Mouse (Mus musculus): ENCODE data around the gene Gabrp.
A peak's percentile ranks its signal among the peaks of the same experiment; 100 is the strongest.

Gene Gabrp

GRCm38 (mm10) chr11:33529576-33529975 lies 49.2 kb downstream of the Gabrp start:
- no peak for DNase-seq (ENCODE audit: low spot score in 2 of 2)

DNA sequence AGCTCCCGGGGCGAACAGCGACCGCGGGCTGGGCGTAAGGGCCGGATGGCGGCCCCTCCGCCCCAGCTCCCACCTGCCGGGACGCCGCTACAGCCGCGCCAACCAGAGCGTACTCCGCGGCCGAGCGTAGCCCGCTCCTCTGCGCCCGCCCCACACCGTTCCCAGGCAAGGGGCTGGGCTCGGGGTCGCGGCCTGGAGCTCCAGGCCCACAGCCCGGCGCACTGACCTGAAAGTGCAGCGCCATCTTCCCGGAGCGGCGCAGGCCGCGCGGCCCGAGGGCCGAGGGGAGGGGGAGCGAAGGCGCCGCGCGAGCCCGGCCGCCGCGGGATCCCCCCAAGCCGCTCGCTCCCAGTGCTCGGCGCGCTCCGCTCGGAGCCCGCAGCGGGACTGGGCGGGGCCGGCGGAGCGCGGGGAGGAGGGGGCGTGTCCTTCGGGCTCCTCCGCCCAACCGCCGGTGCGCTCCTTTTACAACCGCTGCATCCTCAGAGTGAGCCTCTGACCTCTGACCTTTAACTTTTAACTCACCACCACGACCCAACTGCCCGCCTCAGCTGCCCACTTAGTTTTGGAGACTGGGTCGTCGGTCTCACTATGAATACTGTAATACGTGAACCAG lies 65.3 kb downstream of the Gabrp start, which contains the start of gene Ranbp17:
TSS of gene Ranbp17 (minus strand) at position 371 of the 616 bp plus-strand sequence.
- peak; percentile 17 for DNase-seq (ENCODE audit: low spot score in 2 of 2)

DNA sequence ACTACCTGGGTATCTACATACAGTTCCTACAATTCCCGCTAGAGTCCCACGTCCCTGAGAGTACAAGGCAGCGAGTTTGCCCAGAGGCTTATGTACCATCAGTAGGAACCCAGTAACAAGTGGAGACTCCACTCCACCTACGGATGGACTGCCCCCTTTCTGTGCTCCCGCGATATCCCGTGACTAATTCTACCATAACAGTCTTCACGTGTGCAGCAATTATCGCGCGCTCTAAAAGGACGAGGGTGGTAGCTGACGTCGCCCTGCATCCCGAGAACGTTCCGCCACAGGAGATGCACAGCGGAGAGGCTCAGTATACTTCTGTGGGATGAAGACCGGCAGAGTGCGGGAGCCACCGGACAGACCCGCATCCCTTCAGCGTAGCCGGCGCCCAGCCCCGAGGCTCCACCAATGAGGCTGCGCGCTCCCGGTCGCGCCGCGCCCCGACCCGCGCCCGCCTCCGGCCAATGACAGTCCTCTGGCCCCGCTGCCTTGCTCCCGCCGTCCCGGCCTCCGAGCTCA lies 65.8 kb downstream of the Gabrp start:
- DNase-seq (ENCODE audit: low spot score in 2 of 2): peak; percentile 55 to 57

- no peak for DNase-seq (ENCODE audit: low spot score in 2 of 2)
Measured at GRCm38 (mm10) chr11:33509401-33509800, 69.4 kb downstream of the Gabrp start.
